Mouse (Mus musculus): Measurements from ENCODE around the gene Spata5. TPM values are rescaled to one million over a fixed set of nuclear protein-coding genes. Genes with fewer than 3 reads are reported as not detected.

The Spata5 gene
- total RNA-seq, 2 experiments from 2014 or later = 28.1 to 29.2 TPM

DNA sequence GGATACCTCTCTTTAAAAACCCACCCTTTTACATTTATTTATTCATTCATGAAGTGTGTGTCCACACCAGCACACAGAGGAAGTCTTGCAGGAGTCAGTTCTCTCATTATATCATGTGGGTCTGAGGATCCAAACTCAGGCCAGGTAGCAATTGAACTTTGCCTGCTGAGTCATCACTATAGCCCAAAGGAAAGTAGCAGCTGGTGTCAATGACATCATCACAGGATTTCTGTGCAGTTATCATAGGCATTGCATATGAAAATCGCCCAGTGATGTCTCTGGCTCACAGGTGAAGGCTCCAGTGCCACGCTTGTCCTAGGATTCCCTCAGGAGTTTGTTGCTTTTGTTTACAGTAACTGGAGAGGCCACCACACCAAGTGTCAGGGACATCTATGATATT, 191.0 kb downstream of the Spata5 start:
- intact Hi-C loops (cut with DNase I) = no loop called here
- DNase-seq = no peak

DNA sequence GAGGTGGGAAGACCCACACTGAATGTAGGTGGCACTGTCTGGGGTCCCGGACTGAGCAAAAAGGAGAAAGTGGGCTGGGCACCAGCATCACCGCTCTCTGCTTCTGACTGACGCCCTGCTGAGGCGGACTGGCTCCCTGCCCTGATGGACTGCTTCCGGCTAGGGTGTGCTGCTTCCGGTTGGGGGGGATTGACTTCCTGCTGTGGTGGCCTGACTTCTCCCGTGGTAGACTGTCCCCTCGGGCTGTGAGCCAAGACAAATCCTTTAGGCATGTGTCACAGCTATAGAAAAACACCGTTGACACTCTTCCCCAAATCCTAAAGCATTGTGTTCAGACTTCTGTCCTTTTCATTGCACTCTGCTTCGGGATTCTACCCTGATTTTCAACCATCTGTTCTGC, 194.0 kb downstream of the Spata5 start:
- intact Hi-C loops (cut with DNase I) = no loop called here
- DNase-seq = no peak

DNA sequence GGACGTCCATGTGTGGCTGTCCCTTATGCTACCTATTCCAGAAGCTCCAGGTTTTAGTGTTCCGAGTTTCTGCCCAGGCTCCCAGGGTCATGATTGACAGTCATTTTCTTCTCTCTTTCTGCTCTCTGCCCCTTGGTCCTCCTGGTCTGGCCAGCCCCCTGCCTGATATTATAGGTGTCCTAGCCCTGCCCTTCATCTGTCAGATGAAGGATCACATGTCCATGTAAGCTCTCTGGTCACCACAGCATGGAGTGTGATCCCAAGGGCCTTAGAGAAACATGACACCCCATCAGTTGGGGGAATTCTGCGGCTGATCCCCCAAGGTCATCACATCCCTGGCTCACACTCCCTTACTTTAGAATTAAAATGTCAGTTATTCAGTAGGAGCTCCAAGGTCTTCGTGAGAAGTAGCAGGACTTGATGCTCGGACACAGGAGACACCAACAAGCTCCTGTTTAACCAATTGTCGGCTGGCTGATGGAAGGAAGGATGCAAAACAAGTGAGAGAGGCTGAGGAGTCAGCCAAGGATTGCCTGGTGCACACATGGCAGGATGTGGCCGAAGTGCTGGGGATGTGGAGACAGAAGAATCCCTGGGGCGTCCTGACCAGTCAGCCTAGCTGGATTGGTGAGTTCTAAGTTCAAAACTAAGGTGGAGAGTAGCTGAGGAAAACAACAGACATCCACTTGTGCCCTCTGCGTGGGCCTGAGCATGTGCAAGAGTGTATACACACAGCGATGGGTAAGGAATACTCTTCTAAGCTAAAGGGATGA, 195.4 kb downstream of the Spata5 start:
- intact Hi-C loops (cut with DNase I) = no loop called here
- no peak for DNase-seq

DNA sequence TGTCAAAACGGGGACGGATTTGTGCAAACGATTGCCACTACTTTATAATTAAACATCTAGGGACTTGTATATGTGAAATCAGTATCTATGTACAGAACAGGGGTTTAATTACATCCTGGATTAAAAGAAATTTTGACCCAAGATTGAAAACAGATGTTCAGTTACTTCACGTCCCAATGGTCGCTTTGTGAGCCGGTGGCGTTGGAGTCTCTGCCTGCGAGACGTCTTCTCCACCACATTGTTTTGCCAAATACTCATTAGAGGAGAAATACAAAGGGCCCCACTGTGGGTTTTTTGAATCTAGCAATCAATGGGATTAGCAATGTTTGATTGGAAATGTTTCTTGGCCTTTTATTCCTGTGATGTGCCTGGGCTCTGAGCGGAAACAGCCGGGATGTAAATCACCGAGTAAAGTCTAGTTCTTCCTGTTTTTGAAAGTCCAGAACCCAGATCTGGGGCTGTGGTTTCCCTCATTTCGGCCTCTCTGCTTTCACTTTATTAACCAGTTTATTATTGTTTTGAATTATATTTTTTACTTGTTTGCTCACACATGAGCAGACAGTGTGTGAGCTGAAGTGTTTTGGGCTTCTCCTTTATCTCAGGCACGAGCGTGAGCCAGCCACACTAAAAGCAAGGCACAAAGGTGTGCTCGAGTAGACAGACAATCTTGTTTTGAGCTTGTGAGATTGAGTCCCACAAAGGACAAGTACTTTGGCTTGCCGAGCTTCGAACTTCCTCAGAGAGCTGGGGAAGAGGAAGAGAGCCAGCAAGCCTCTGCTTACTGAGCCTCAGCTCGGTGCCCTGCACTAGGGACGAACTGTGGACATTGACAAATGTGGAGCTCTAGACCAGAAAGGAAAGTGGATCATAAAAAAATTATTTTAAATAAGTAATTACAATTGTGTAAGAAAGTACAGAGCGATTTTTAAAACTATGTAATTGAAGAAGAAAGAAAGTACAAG, 197.2 kb downstream of the Spata5 start:
- intact Hi-C loops (cut with DNase I) = no loop called here
- no peak for DNase-seq

Other genes with a start within 250 kb of the Spata5 start
- not detected for gene Il21, start 187.3 kb upstream of the Spata5 start, total RNA-seq (2021)
- gene Bbs12, start 107.3 kb upstream of the Spata5 start, total RNA-seq (2021) = 1 to 10 TPM; 5.9 to 6.3 TPM
- 1 to 10 TPM; 2.8 to 3.6 TPM for gene Cetn4, start 107.2 kb upstream of the Spata5 start, total RNA-seq (2021)
- 1 to 10 TPM; 1.6 to 2.3 TPM for gene Fgf2, start 71.5 kb upstream of the Spata5 start, total RNA-seq (2021)
- 1 to 10 TPM; 5.4 to 6.1 TPM for gene Nudt6, start 315 bp downstream of the Spata5 start, total RNA-seq (2021)
- gene Spry1, start 220.1 kb downstream of the Spata5 start, total RNA-seq (2021) = 10 to 100 TPM; 15.2 to 15.6 TPM

Measured in left cerebral cortex, postnatal 4 days (tissue).